Mouse (Mus musculus): ENCODE measurements around the gene Phf10. TPM values are rescaled to one million over a fixed set of nuclear protein-coding genes. Genes with fewer than 3 reads are reported as not detected.
"Not testable (repeated sequence)": the region's sequence is repeated elsewhere in the genome, so short reads cannot be mapped to it uniquely, and the experiment has no call there.

Phf10 gene
- polyA plus RNA-seq, 1 experiment from 2014 or later: 45.3 TPM

DNA sequence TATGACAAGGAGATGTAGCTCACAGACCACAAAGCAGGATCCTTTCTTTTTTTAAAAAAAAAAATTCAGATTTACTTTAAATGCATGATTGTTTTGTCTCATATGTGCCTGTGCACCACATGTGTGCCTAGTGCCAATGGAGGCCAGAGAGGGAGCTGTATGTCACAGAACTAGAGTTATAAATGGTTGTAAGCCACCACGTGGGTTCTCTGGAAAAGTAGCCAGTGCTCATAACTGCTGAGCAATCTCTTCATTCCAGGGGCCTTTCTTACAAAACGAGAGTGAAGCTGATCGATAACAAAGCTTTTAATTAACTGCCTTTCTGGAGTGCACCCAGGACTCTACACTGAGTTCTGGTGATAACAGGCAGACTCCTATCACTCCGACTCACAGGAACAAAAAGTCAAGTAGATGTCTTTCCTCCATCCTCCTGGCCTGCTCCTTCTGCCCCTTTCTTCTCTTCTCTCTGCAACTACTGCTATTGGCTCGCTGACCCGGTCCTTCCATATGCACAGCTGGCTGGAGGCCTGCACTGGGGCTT, 7.4 kb upstream of the Phf10 start:
- H3K9ac ChIP-seq; H3K27me3 ChIP-seq; H3K4me3 ChIP-seq (replicated peaks); H3K36me3 ChIP-seq; H3K4me2 ChIP-seq (replicated peaks); H3K4me1 ChIP-seq; ATAC-seq (ENCODE audit: insufficient number of reproducible peaks, low FRiP score, low TSS enrichment, low read depth); H3K9me3 ChIP-seq (replicated peaks); H3K27ac ChIP-seq (replicated peaks): not testable (repeated sequence)
- WGBS: no CpG with 5 or more reads among the region's 6 CpGs

DNA sequence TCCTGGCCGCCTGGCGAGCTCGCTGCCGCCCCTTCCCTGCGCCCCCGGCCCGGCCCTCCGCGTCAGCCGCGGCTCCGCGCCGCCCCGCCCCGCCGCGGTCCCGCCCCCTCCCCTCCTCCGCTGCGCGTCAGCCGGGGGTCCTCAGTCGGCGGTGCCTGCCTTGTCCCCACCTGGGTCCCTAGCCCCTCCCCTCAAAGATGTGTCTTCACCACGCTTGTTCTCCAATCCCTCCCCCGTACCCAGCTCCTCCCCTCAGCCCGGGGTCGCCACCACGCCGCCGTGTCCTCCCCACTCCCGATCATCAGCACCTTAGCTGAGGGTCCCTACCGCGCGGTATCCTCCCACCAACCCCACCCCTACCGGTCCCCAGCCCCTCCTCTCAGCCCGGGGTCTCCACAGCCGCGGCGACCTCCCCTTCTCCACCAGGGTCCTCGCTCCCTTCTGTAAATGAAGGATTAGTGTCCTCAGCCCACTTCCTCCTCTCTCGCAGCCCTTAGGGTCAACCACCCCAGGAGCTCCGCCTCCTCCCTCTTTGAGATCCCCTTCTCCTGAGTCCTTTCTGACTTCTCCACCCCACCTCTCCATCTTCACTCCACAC, 583 bp upstream of the Phf10 start:
- H3K27ac ChIP-seq (replicated peaks); H3K36me3 ChIP-seq; H3K9me3 ChIP-seq (replicated peaks); H3K27me3 ChIP-seq; H3K4me3 ChIP-seq (replicated peaks); H3K9ac ChIP-seq; H3K4me2 ChIP-seq (replicated peaks); H3K4me1 ChIP-seq: not testable (repeated sequence)
- ATAC-seq (ENCODE audit: insufficient number of reproducible peaks, low FRiP score, low TSS enrichment, low read depth): peak; percentile 94
- no CpG with 5 or more reads among the region's 44 CpGs for WGBS

DNA sequence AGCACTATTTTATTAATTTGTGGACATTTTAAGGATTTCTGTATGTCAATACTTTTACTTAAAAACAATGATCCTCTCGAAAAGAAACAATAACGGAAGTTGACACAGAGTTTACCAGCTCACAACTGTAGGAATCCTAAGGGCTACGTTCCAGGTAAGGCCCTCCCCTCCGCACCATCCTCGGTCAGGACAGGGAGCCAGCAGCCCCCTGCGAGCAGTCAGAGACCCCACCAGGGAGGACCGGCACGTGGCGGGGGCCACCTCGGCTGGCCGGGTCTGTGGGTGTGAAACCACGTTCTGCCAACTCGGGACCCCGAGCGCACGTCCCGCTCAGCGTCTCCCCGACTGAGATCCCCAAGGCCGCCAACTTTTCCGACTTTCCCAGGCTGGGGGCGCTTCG, 553 bp downstream of the Phf10 start:
- Histone ChIP-seq H3K4me1 (peaks cover 6% of the 10 kb centered on the region), H3K4me2 (replicated peaks) (peak overlapping the region; percentile 85), H3K36me3 (no peaks in the 10 kb centered on the region), H3K9me3 (replicated peaks) (no peaks in the 10 kb centered on the region), H3K9ac (peak overlapping the region; percentile 78), H3K27me3 (no peaks in the 10 kb centered on the region), H3K4me3 (replicated peaks) (peak overlapping the region; percentile 73), H3K27ac (replicated peaks) (no peak overlapping the region)
- WGBS: 1% methylated on average over 19 of the region's 23 CpGs
- ATAC-seq (ENCODE audit: insufficient number of reproducible peaks, low FRiP score, low TSS enrichment, low read depth): no peak

GRCm38 (mm10) chr17:14959979-14960378, 1.1 kb downstream of the Phf10 start:
- Histone ChIP-seq H3K36me3 (0 out of 2 replicates have a peak, but pooled peaks cover under 1% of the 10 kb centered on the region), H3K4me3 (replicated peaks) (peak overlapping the region; percentile 30), H3K4me1 (peaks cover 6% of the 10 kb centered on the region), H3K9me3 (replicated peaks) (no peaks in the 10 kb centered on the region), H3K27ac (replicated peaks) (no peak overlapping the region), H3K9ac (no peak overlapping the region), H3K4me2 (replicated peaks) (peak overlapping the region; percentile 48), H3K27me3 (no peaks in the 10 kb centered on the region)
- no peak for ATAC-seq (ENCODE audit: insufficient number of reproducible peaks, low FRiP score, low TSS enrichment, low read depth)
- 26% methylated on average over 3 of the region's 3 CpGs for WGBS

- Histone ChIP-seq H3K4me2 (replicated peaks) (no peak overlapping the region), H3K4me3 (replicated peaks) (no peak overlapping the region), H3K9ac (no peak overlapping the region), H3K4me1 (peaks cover 6% of the 10 kb centered on the region), H3K27me3 (no peaks in the 10 kb centered on the region), H3K27ac (replicated peaks) (no peak overlapping the region), H3K36me3 (peaks cover 11% of the 10 kb centered on the region), H3K9me3 (replicated peaks) (no peaks in the 10 kb centered on the region)
- 84% methylated on average over 5 of the region's 5 CpGs for WGBS
- ATAC-seq (ENCODE audit: insufficient number of reproducible peaks, low FRiP score, low TSS enrichment, low read depth): no peak
These were observed 2.3 kb downstream of the Phf10 start for GRCm38 (mm10) chr17:14958686-14959327.

GRCm38 (mm10) chr17:14953452-14953851, 7.6 kb downstream of the Phf10 start:
- 89% methylated on average over 8 of the region's 8 CpGs for WGBS
- no peak overlapping the region for H3K27ac ChIP-seq (replicated peaks)
- H3K36me3 ChIP-seq: peaks cover 48% of the 10 kb centered on the region
- ATAC-seq (ENCODE audit: insufficient number of reproducible peaks, low FRiP score, low TSS enrichment, low read depth): no peak
- no peak overlapping the region for H3K9ac ChIP-seq
- no peaks in the 10 kb centered on the region for H3K4me1 ChIP-seq
- H3K4me2 ChIP-seq (replicated peaks): no peak overlapping the region
- H3K27me3 ChIP-seq: no peaks in the 10 kb centered on the region
- H3K9me3 ChIP-seq (replicated peaks): no peaks in the 10 kb centered on the region
- H3K4me3 ChIP-seq (replicated peaks): no peak overlapping the region

- Histone ChIP-seq H3K36me3 (peaks cover 54% of the 10 kb centered on the region), H3K4me2 (replicated peaks) (no peak overlapping the region), H3K27me3 (no peaks in the 10 kb centered on the region), H3K9me3 (replicated peaks) (no peaks in the 10 kb centered on the region), H3K27ac (replicated peaks) (no peak overlapping the region), H3K4me1 (peaks cover 7% of the 10 kb centered on the region; the same call in 1 of the 2 replicates), H3K9ac (no peak overlapping the region), H3K4me3 (replicated peaks) (no peak overlapping the region)
- 77% methylated on average over 7 of the region's 7 CpGs for WGBS
- no peak for ATAC-seq (ENCODE audit: insufficient number of reproducible peaks, low FRiP score, low TSS enrichment, low read depth)
These were observed 11.8 kb downstream of the Phf10 start for GRCm38 (mm10) chr17:14949161-14949827.

GRCm38 (mm10) chr17:14944551-14944950, 16.5 kb downstream of the Phf10 start:
- Histone ChIP-seq H3K27ac (replicated peaks) (no peak overlapping the region), H3K27me3 (no peaks in the 10 kb centered on the region), H3K9me3 (replicated peaks) (no peaks in the 10 kb centered on the region), H3K36me3 (peaks cover 20% of the 10 kb centered on the region), H3K4me3 (replicated peaks) (no peak overlapping the region), H3K9ac (no peak overlapping the region), H3K4me1 (peaks cover 19% of the 10 kb centered on the region), H3K4me2 (replicated peaks) (no peak overlapping the region)
- no peak for ATAC-seq (ENCODE audit: insufficient number of reproducible peaks, low FRiP score, low TSS enrichment, low read depth)
- 85% methylated on average over 1 of the region's 1 CpGs for WGBS

DNA sequence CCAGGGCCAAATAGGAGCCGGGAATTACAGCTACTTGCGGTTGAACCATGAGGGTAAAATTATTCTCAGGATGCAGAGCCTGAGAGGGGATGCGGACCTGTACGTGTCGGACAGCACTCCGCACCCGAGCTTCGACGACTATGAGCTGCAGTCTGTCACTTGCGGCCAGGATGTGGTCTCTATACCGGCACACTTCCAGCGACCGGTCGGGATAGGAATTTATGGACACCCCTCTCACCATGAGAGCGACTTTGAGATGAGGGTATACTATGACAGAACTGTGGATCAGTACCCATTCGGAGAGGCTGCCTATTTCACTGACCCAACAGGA, 17.4 kb downstream of the Phf10 start:
- peaks cover 14% of the 10 kb centered on the region for H3K36me3 ChIP-seq
- H3K4me3 ChIP-seq (replicated peaks): peak overlapping the region; percentile 86
- 17% methylated on average over 16 of the region's 16 CpGs for WGBS
- H3K27me3 ChIP-seq: no peaks in the 10 kb centered on the region
- ATAC-seq (ENCODE audit: insufficient number of reproducible peaks, low FRiP score, low TSS enrichment, low read depth): no peak
- no peaks in the 10 kb centered on the region for H3K9me3 ChIP-seq (replicated peaks)
- H3K4me1 ChIP-seq: peaks cover 19% of the 10 kb centered on the region
- peak overlapping the region; percentile 75 for H3K27ac ChIP-seq (replicated peaks)
- peak overlapping the region; percentile 88 for H3K4me2 ChIP-seq (replicated peaks)
- peak overlapping the region; percentile 85 for H3K9ac ChIP-seq

DNA sequence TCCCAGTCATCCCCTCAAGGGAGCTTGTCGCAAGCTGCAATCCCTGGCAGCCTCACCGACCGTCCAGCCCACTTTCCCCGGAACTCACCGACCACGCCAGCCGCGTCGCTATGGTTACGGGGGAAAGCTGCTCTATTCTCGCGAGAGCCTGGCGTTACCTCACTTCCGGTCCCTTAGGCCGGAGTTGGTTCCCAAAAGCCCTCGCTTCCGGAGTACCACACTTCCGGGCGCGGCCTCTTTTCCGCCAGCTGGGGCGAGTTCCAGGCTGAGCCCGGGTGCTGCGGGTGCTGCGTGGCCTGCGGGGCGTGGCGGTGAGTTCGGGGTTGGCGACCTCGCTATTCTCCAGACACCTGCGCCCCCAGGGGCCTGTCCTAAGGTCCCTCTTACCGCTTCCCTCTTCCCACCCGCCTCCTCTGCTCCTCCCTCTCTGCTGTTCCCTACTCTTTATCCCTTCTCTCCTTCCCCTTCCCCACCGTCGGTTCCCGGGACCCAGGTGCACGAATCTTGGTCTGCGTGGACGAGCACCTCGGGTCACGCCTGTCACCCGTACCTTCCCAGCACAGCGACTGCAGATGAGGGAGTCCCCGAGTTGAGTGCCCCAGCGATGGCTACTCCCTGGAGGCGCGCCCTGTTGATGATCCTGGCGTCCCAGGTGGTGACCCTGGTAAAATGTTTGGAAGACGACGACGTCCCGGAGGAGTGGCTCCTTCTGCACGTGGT, 17.9 kb downstream of the Phf10 start, which contains the start of the genes Wdr27 and 1600012H06Rik:
Wdr27 (minus strand) TSS at position 150 of the 720 bp plus-strand sequence.
1600012H06Rik (plus strand) TSS at position 176 of the 720 bp plus-strand sequence.
- peak; percentile 98 for ATAC-seq (ENCODE audit: insufficient number of reproducible peaks, low FRiP score, low TSS enrichment, low read depth)
- Histone ChIP-seq H3K4me2 (replicated peaks) (peak within 1 kb of the TSS; percentile 88), H3K4me3 (replicated peaks) (peak within 1 kb of the TSS; percentile 86), H3K27ac (replicated peaks) (peak within 1 kb of the TSS; percentile 83), H3K36me3 (peaks cover 9% of the 10 kb centered on the region; the same call in 1 of the 2 replicates), H3K9me3 (replicated peaks) (no peaks in the 10 kb centered on the region), H3K27me3 (no peaks in the 10 kb centered on the region), H3K4me1 (peaks cover 19% of the 10 kb centered on the region), H3K9ac (peak within 1 kb of the TSS; percentile 85)
- under 1% methylated on average over 54 of the region's 54 CpGs for WGBS

- Histone ChIP-seq H3K4me2 (replicated peaks) (peak overlapping the region; percentile 88), H3K27ac (replicated peaks) (peak overlapping the region; percentile 83; the same call in 1 of the 2 replicates), H3K4me1 (peaks cover 19% of the 10 kb centered on the region), H3K9ac (peak overlapping the region; percentile 85; the same call in 1 of the 2 replicates), H3K4me3 (replicated peaks) (peak overlapping the region; percentile 86)
- 63% methylated on average over 6 of the region's 6 CpGs for WGBS
- not testable (repeated sequence) for H3K9me3 ChIP-seq (replicated peaks); H3K27me3 ChIP-seq; H3K36me3 ChIP-seq; ATAC-seq (ENCODE audit: insufficient number of reproducible peaks, low FRiP score, low TSS enrichment, low read depth)
These were observed 18.9 kb downstream of the Phf10 start for GRCm38 (mm10) chr17:14942181-14942580.
